Mouse (Mus musculus): ENCODE data around the gene Atp6v0e. TPM values are rescaled to one million over a fixed set of nuclear protein-coding genes. Genes with fewer than 3 reads are reported as not detected.

The Atp6v0e gene
- polyA plus RNA-seq, 1 experiment from 2014 or later, result 492 TPM

GRCm38 (mm10) chr17:26637851-26638250 is 25.2 kb upstream of the Atp6v0e start:
- Histone ChIP-seq H3K36me3 (ENCODE audit: insufficient read depth, low read length) (peaks cover 46% of the 10 kb centered on the region), H3K27me3 (ENCODE audit: insufficient read depth, low read length) (no peaks in the 10 kb centered on the region), H3K4me2 (ENCODE audit: low read length) (no peak overlapping the region), H3K27ac (peak overlapping the region; percentile 44), H3K4me3 (replicated peaks; ENCODE audit: low read depth, low read length) (no peak overlapping the region), H3K9me3 (replicated peaks; ENCODE audit: low read length) (no peaks in the 10 kb centered on the region), H3K9ac (ENCODE audit: low read depth, low read length) (no peak overlapping the region), H3K4me1 (replicated peaks; ENCODE audit: insufficient read depth, low read length) (0 out of 2 replicates have a peak, but pooled peaks cover 2% of the 10 kb centered on the region)
- ATAC-seq (replicated peaks; ENCODE audit: low FRiP score, low read depth), result peak; percentile 54
- TF ChIP-seq CTCF (IDR thresholded peaks at IDR 0.05; ENCODE audit: low read depth), result no peak
- 52% methylated on average over 4 of the region's 4 CpGs for WGBS
- peak; percentile 38 for DNase-seq (ENCODE audit: low spot score)

GRCm38 (mm10) chr17:26638655-26639054 is 24.4 kb upstream of the Atp6v0e start:
- Histone ChIP-seq H3K27ac (peak overlapping the region; percentile 44), H3K4me3 (replicated peaks; ENCODE audit: low read depth, low read length) (no peak overlapping the region), H3K36me3 (ENCODE audit: insufficient read depth, low read length) (peaks cover 54% of the 10 kb centered on the region), H3K4me2 (ENCODE audit: low read length) (no peak overlapping the region), H3K4me1 (replicated peaks; ENCODE audit: insufficient read depth, low read length) (0 out of 2 replicates have a peak, but pooled peaks cover 2% of the 10 kb centered on the region), H3K9ac (ENCODE audit: low read depth, low read length) (no peak overlapping the region), H3K9me3 (replicated peaks; ENCODE audit: low read length) (no peaks in the 10 kb centered on the region), H3K27me3 (ENCODE audit: insufficient read depth, low read length) (no peaks in the 10 kb centered on the region)
- peak; percentile 60 for ATAC-seq (replicated peaks; ENCODE audit: low FRiP score, low read depth)
- 13% methylated on average over 7 of the region's 7 CpGs for WGBS
- DNase-seq (ENCODE audit: low spot score), result peak; percentile 92
- peak; percentile 99 for TF ChIP-seq CTCF (IDR thresholded peaks at IDR 0.05; ENCODE audit: low read depth)

- Histone ChIP-seq H3K36me3 (ENCODE audit: insufficient read depth, low read length) (peaks cover 57% of the 10 kb centered on the region), H3K9ac (ENCODE audit: low read depth, low read length) (no peak overlapping the region), H3K9me3 (replicated peaks; ENCODE audit: low read length) (no peaks in the 10 kb centered on the region), H3K27me3 (ENCODE audit: insufficient read depth, low read length) (no peaks in the 10 kb centered on the region), H3K27ac (no peak overlapping the region), H3K4me1 (replicated peaks; ENCODE audit: insufficient read depth, low read length) (0 out of 2 replicates have a peak, but pooled peaks cover 2% of the 10 kb centered on the region), H3K4me2 (ENCODE audit: low read length) (no peak overlapping the region), H3K4me3 (replicated peaks; ENCODE audit: low read depth, low read length) (no peak overlapping the region)
- WGBS, result 74% methylated on average over 2 of the region's 2 CpGs
- no peak for ATAC-seq (replicated peaks; ENCODE audit: low FRiP score, low read depth)
- no peak for TF ChIP-seq CTCF (IDR thresholded peaks at IDR 0.05; ENCODE audit: low read depth)
- no peak for DNase-seq (ENCODE audit: low spot score)
Observed at GRCm38 (mm10) chr17:26639791-26640190, 23.2 kb upstream of the Atp6v0e start.

GRCm38 (mm10) chr17:26640286-26640740 is 22.7 kb upstream of the Atp6v0e start:
- WGBS, result 95% methylated on average over 3 of the region's 3 CpGs
- Histone ChIP-seq H3K36me3 (ENCODE audit: insufficient read depth, low read length) (peaks cover 58% of the 10 kb centered on the region), H3K27ac (no peak overlapping the region), H3K9ac (ENCODE audit: low read depth, low read length) (no peak overlapping the region), H3K9me3 (replicated peaks; ENCODE audit: low read length) (no peaks in the 10 kb centered on the region), H3K27me3 (ENCODE audit: insufficient read depth, low read length) (no peaks in the 10 kb centered on the region), H3K4me3 (replicated peaks; ENCODE audit: low read depth, low read length) (no peak overlapping the region), H3K4me1 (replicated peaks; ENCODE audit: insufficient read depth, low read length) (0 out of 2 replicates have a peak, but pooled peaks cover 2% of the 10 kb centered on the region), H3K4me2 (ENCODE audit: low read length) (no peak overlapping the region)
- ATAC-seq (replicated peaks; ENCODE audit: low FRiP score, low read depth), result no peak
- no peak for TF ChIP-seq CTCF (IDR thresholded peaks at IDR 0.05; ENCODE audit: low read depth)
- no peak for DNase-seq (ENCODE audit: low spot score)

GRCm38 (mm10) chr17:26643456-26643855 is 19.6 kb upstream of the Atp6v0e start:
- TF ChIP-seq CTCF (IDR thresholded peaks at IDR 0.05; ENCODE audit: low read depth), result no peak
- H3K4me2 ChIP-seq (ENCODE audit: low read length), result no peak overlapping the region
- 96% methylated on average over 8 of the region's 8 CpGs for whole genome bisulfite sequencing

GRCm38 (mm10) chr17:26643993-26644392 is 19.0 kb upstream of the Atp6v0e start:
- no peak overlapping the region for H3K4me3 ChIP-seq (replicated peaks; ENCODE audit: low read depth, low read length)
- 98% methylated on average over 2 of the region's 2 CpGs for WGBS
- DNase-seq (ENCODE audit: low spot score) (no peak), ATAC-seq (replicated peaks; ENCODE audit: low FRiP score, low read depth) (no peak)
- H3K9me3 ChIP-seq (replicated peaks; ENCODE audit: low read length), result no peaks in the 10 kb centered on the region
- peaks cover 70% of the 10 kb centered on the region for H3K36me3 ChIP-seq (ENCODE audit: insufficient read depth, low read length)
- H3K9ac ChIP-seq (ENCODE audit: low read depth, low read length), result no peak overlapping the region
- H3K27me3 ChIP-seq (ENCODE audit: insufficient read depth, low read length), result no peaks in the 10 kb centered on the region
- no peak overlapping the region for H3K27ac ChIP-seq
- H3K4me1 ChIP-seq (replicated peaks; ENCODE audit: insufficient read depth, low read length), result no peaks in the 10 kb centered on the region
- TF ChIP-seq CTCF (IDR thresholded peaks at IDR 0.05; ENCODE audit: low read depth), result no peak
- H3K4me2 ChIP-seq (ENCODE audit: low read length), result no peak overlapping the region

More at GRCm38 (mm10) chr17:26643456-26643855, 19.6 kb upstream of the Atp6v0e start:
- no peak overlapping the region for H3K9ac ChIP-seq (ENCODE audit: low read depth, low read length)
- ATAC-seq (replicated peaks; ENCODE audit: low FRiP score, low read depth), result no peak
- no peaks in the 10 kb centered on the region for H3K9me3 ChIP-seq (replicated peaks; ENCODE audit: low read length)
- H3K27ac ChIP-seq, result no peak overlapping the region
- 0 out of 2 replicates have a peak, but pooled peaks cover under 1% of the 10 kb centered on the region for H3K4me1 ChIP-seq (replicated peaks; ENCODE audit: insufficient read depth, low read length)
- peaks cover 66% of the 10 kb centered on the region for H3K36me3 ChIP-seq (ENCODE audit: insufficient read depth, low read length)
- no peaks in the 10 kb centered on the region for H3K27me3 ChIP-seq (ENCODE audit: insufficient read depth, low read length)
- DNase-seq (ENCODE audit: low spot score), result no peak
- no peak overlapping the region for H3K4me3 ChIP-seq (replicated peaks; ENCODE audit: low read depth, low read length)

Data from kidney, postnatal 0 days (tissue).